Mouse (Mus musculus): ENCODE data around the gene Cntnap2. TPM values are rescaled to one million over a fixed set of nuclear protein-coding genes. Genes with fewer than 3 reads are reported as not detected.

Cntnap2 gene
- polyA plus RNA-seq, 1 experiment, result 0.26 TPM

- Histone ChIP-seq H3K36me3 (ENCODE audit: control insufficient read depth) (no peaks in the 10 kb centered on the region), H3K4me3 (replicated peaks) (no peak overlapping the region), H3K4me1 (ENCODE audit: control insufficient read depth) (no peaks in the 10 kb centered on the region), H3K27me3 (ENCODE audit: control insufficient read depth) (no peaks in the 10 kb centered on the region), H3K9me3 (ENCODE audit: control insufficient read depth, low read length) (no peaks in the 10 kb centered on the region)
- TF ChIP-seq GATA1 (IDR thresholded peaks at IDR 0.05; ENCODE audit: low read length), result no peak
- no peak for TF ChIP-seq TAL1 (IDR thresholded peaks at IDR 0.05; ENCODE audit: low read length)
Observed at GRCm38 (mm10) chr6:46704293-46705170, 1645.4 kb downstream of the Cntnap2 start.

GRCm38 (mm10) chr6:46705926-46706325 is 1646.8 kb downstream of the Cntnap2 start:
- no peaks in the 10 kb centered on the region for H3K27me3 ChIP-seq (ENCODE audit: control insufficient read depth)
- H3K9me3 ChIP-seq (ENCODE audit: control insufficient read depth, low read length), result no peaks in the 10 kb centered on the region
- no peaks in the 10 kb centered on the region for H3K36me3 ChIP-seq (ENCODE audit: control insufficient read depth)
- no peak overlapping the region for H3K4me3 ChIP-seq (replicated peaks)
- no peaks in the 10 kb centered on the region for H3K4me1 ChIP-seq (ENCODE audit: control insufficient read depth)
- TF ChIP-seq TAL1 (IDR thresholded peaks at IDR 0.05; ENCODE audit: low read length), result no peak
- no peak for TF ChIP-seq GATA1 (IDR thresholded peaks at IDR 0.05; ENCODE audit: low read length)

DNA sequence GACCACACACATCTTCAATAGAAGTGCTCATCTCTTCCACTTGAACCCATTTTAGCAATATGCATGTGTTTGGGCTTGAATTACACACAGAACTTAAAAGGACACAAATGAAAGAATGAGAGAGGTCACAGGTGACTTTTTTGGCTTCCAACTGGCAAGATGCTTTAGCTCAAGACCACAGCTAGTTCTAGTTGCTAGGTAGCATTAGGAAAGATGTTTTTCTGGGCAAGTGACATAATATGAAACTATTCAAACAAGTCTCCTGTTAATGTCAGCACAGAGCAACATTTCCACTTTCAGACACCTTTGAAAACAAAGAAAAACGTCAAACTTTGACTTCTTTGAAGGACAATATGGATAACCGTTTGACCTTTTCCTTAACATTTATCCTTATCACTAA is 1657.4 kb downstream of the Cntnap2 start:
- TF ChIP-seq TAL1 (IDR thresholded peaks at IDR 0.05; ENCODE audit: low read length) (no peak), GATA1 (IDR thresholded peaks at IDR 0.05; ENCODE audit: low read length) (no peak)
- no peak overlapping the region for H3K4me3 ChIP-seq (replicated peaks)
- H3K27me3 ChIP-seq (ENCODE audit: control insufficient read depth), result no peaks in the 10 kb centered on the region
- H3K9me3 ChIP-seq (ENCODE audit: control insufficient read depth, low read length), result no peaks in the 10 kb centered on the region
- no peaks in the 10 kb centered on the region for H3K4me1 ChIP-seq (ENCODE audit: control insufficient read depth)
- no peaks in the 10 kb centered on the region for H3K36me3 ChIP-seq (ENCODE audit: control insufficient read depth)

DNA sequence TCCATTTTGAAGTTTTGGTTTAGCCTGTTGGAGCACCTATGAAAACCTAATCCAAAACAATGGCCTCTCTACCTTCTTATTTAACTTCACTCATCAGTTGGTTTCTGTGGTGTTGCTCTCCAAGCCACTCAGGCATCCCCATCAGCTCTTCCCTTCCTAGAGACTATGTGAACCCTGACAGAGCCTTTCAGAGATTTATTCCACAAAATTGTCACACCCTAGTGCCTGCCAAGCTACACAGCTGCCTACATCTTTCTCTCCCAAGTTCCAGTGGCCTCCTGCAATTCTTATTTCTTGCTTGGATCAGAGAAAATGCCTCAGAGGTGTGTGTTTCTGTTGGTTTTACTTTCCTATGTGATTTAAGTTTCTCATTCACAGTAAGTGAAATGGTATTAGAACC is 1674.6 kb downstream of the Cntnap2 start:
- H3K4me3 ChIP-seq (replicated peaks), result no peak overlapping the region
- H3K9me3 ChIP-seq (ENCODE audit: control insufficient read depth, low read length), result no peaks in the 10 kb centered on the region
- H3K4me1 ChIP-seq (ENCODE audit: control insufficient read depth), result no peaks in the 10 kb centered on the region
- H3K36me3 ChIP-seq (ENCODE audit: control insufficient read depth), result no peaks in the 10 kb centered on the region
- no peaks in the 10 kb centered on the region for H3K27me3 ChIP-seq (ENCODE audit: control insufficient read depth)
- no peak for TF ChIP-seq TAL1 (IDR thresholded peaks at IDR 0.05; ENCODE audit: low read length)
- TF ChIP-seq GATA1 (IDR thresholded peaks at IDR 0.05; ENCODE audit: low read length), result no peak

DNA sequence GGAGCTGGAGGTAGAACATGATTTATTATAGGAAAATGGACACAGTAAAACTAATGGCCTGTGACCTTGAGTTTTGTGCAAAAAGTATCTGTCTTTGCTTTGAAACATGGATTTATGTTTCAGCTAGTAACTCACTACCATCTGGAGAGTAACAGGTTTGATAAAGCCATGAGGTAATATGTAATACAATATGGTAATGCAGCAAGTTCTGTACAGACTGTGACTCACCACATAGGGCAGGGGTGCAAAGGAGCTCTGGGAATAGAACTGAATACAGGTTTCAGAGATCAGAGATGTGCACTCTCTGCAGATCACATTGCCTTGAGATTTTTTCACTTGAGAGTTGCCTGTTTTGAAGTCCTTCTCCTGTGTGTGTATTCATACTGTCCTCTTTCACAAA is 1689.3 kb downstream of the Cntnap2 start:
- Histone ChIP-seq H3K27me3 (ENCODE audit: control insufficient read depth) (no peaks in the 10 kb centered on the region), H3K9me3 (ENCODE audit: control insufficient read depth, low read length) (no peaks in the 10 kb centered on the region), H3K4me3 (replicated peaks) (no peak overlapping the region), H3K4me1 (ENCODE audit: control insufficient read depth) (no peaks in the 10 kb centered on the region), H3K36me3 (ENCODE audit: control insufficient read depth) (no peaks in the 10 kb centered on the region)
- TF ChIP-seq GATA1 (IDR thresholded peaks at IDR 0.05; ENCODE audit: low read length), result no peak
- no peak for TF ChIP-seq TAL1 (IDR thresholded peaks at IDR 0.05; ENCODE audit: low read length)

- H3K4me3 ChIP-seq (replicated peaks), result no peak overlapping the region
- no peaks in the 10 kb centered on the region for H3K4me1 ChIP-seq (ENCODE audit: control insufficient read depth)
- TF ChIP-seq GATA1 (IDR thresholded peaks at IDR 0.05; ENCODE audit: low read length) (no peak), TAL1 (IDR thresholded peaks at IDR 0.05; ENCODE audit: low read length) (no peak)
Observed at GRCm38 (mm10) chr6:46763481-46763880, 1704.3 kb downstream of the Cntnap2 start.

DNA sequence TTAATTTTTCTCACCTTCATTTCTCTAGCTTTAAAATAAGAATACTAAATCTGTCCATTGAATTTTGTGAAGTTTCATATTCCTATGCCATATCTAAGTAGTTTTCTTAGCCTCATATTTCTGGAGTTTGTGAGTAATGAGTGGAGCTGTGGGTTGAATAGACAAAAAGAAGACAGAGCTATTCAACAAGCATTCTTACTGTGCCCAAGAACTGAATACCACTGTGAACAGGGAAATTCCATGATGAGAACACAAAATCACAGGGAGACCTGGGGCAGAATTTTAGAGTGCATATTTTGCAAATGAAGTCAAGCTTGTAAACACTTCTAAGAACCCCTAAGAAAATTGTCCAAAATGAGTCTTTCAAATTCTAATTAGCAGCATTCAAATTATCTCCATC is 1715.4 kb downstream of the Cntnap2 start:
- no peaks in the 10 kb centered on the region for H3K27me3 ChIP-seq (ENCODE audit: control insufficient read depth)
- H3K4me3 ChIP-seq (replicated peaks), result no peak overlapping the region
- H3K36me3 ChIP-seq (ENCODE audit: control insufficient read depth), result no peaks in the 10 kb centered on the region
- no peaks in the 10 kb centered on the region for H3K9me3 ChIP-seq (ENCODE audit: control insufficient read depth, low read length)
- no peak for TF ChIP-seq TAL1 (IDR thresholded peaks at IDR 0.05; ENCODE audit: low read length)
- TF ChIP-seq GATA1 (IDR thresholded peaks at IDR 0.05; ENCODE audit: low read length), result no peak
- H3K4me1 ChIP-seq (ENCODE audit: control insufficient read depth), result no peaks in the 10 kb centered on the region

More at GRCm38 (mm10) chr6:46763481-46763880, 1704.3 kb downstream of the Cntnap2 start:
- no peaks in the 10 kb centered on the region for H3K9me3 ChIP-seq (ENCODE audit: control insufficient read depth, low read length)
- no peaks in the 10 kb centered on the region for H3K27me3 ChIP-seq (ENCODE audit: control insufficient read depth)
- H3K36me3 ChIP-seq (ENCODE audit: control insufficient read depth), result no peaks in the 10 kb centered on the region

GRCm38 (mm10) chr6:46802264-46803110 is 1743.3 kb downstream of the Cntnap2 start:
- Histone ChIP-seq H3K4me1 (ENCODE audit: control insufficient read depth) (no peaks in the 10 kb centered on the region), H3K9me3 (ENCODE audit: control insufficient read depth, low read length) (no peaks in the 10 kb centered on the region; the same call in 1 of the 2 replicates), H3K4me3 (replicated peaks) (no peak overlapping the region), H3K27me3 (ENCODE audit: control insufficient read depth) (no peaks in the 10 kb centered on the region), H3K36me3 (ENCODE audit: control insufficient read depth) (no peaks in the 10 kb centered on the region)
- TF ChIP-seq GATA1 (IDR thresholded peaks at IDR 0.05; ENCODE audit: low read length) (no peak), TAL1 (IDR thresholded peaks at IDR 0.05; ENCODE audit: low read length) (no peak)

DNA sequence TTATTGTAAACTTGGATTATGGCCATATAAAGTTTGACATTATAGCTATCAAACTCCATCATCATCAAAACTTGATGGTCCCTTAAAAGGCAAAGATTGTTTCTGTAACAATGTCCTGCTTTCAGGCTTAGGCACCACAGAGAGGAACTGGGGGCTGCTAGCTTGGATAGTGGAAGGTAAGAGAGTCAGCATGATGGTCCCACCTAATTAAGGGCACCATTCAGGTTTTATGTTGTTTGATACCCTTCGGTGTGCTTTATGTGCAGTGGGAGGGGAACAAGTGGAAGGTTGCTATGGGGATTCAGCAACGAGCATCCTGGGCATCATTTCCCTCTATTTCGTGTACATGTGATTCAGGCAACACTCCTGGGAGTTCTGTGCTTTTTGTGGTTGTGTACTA is 1797.5 kb downstream of the Cntnap2 start:
- Histone ChIP-seq H3K27me3 (ENCODE audit: control insufficient read depth) (no peaks in the 10 kb centered on the region), H3K4me1 (ENCODE audit: control insufficient read depth) (no peaks in the 10 kb centered on the region), H3K9me3 (ENCODE audit: control insufficient read depth, low read length) (no peaks in the 10 kb centered on the region), H3K4me3 (replicated peaks) (no peak overlapping the region), H3K36me3 (ENCODE audit: control insufficient read depth) (no peaks in the 10 kb centered on the region)
- TF ChIP-seq GATA1 (IDR thresholded peaks at IDR 0.05; ENCODE audit: low read length), result no peak

Measured in erythroblast, embryonic 14.5 days (primary cell).